Comparison of ENCODE assay signal across 22 mouse cellular contexts in the genomic region with DNA sequence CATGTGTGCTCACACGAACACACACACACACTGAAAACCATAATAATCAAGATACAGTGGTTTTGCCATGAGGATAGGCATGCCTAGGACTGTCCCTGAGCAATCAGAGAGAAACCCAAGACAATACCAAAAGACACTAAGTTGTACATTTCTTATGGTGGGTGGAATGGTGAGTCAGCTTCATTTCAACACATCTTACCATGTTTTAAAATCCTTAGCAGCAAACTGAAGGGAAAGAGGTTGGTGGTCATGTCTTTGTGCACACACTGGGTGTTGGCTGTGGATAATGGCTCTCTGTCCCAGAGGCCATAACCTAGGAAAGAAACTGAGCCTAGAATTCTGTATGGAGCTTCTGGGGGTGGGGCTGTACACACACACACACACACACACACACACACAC. TPM values are rescaled to one million over a fixed set of nuclear protein-coding genes. Genes with fewer than 3 reads are reported as not detected.
A peak's percentile ranks its signal among the peaks of the same experiment; 100 is the strongest.
DNase-seq lines count a peak whose midpoint lies in the region; ATAC-seq and TF ChIP-seq lines count a peak whose summit lies in the region.
"Had no signal": no experiment of that assay in that cellular context is flagged by ENCODE, and none has a peak within 500 bp of the region (broad histone marks: within the 10 kb centered on the region; RNA-seq: fewer than 3 reads in every experiment).

No protein-coding gene starts in this region.

- no peak for TF ChIP-seq POLR2A in embryonic fibroblast, embryonic 13.5 days (IDR thresholded peaks at IDR 0.05; ENCODE audit: low read depth, low read length)
- no peak for TF ChIP-seq POLR2A in thymus, adult 2 months (IDR thresholded peaks at IDR 0.05; ENCODE audit: control insufficient read depth, extremely low read depth, insufficient read depth, low read length, poor library complexity)

- no peaks in the 10 kb centered on the region for H3K27me3 ChIP-seq in lung, postnatal 0 days (replicated peaks; ENCODE audit: insufficient read depth, low read length)
- H3K27me3 ChIP-seq in thymus, adult 2 months (ENCODE audit: control insufficient read depth, insufficient read depth, low read length) = no peaks in the 10 kb centered on the region
- H3K27me3 ChIP-seq: stomach, embryonic 15.5 days had no signal

- peaks cover 7% of the 10 kb centered on the region; the same call in 1 of the 2 replicates for H3K4me1 ChIP-seq in lung, postnatal 0 days (ENCODE audit: insufficient read depth, low read depth, low read length)
- H3K4me1 ChIP-seq in embryonic fibroblast, embryonic 13.5 days (ENCODE audit: control insufficient read depth, insufficient read depth, low read length) = peaks cover 5% of the 10 kb centered on the region; the same call in 1 of the 2 replicates
- no peaks in the 10 kb centered on the region for H3K4me1 ChIP-seq in thymus, adult 2 months (replicated peaks; ENCODE audit: control insufficient read depth, insufficient read depth, low read length)

- no peaks in the 10 kb centered on the region for H3K9me3 ChIP-seq in lung, postnatal 0 days (ENCODE audit: low read length)
- H3K9me3 ChIP-seq: embryonic facial prominence, embryonic 10.5 days; heart, embryonic 10.5 days; stomach, embryonic 15.5 days had no signal

- TF ChIP-seq EP300 in lung, postnatal 0 days (IDR thresholded peaks at IDR 0.05) = no peak

- H3K9ac ChIP-seq in lung, postnatal 0 days (replicated peaks; ENCODE audit: low read depth) = no peak overlapping the region
- H3K9ac ChIP-seq: forebrain, postnatal 0 days; liver, embryonic 14.5 days; lung, embryonic 14.5 days; stomach, embryonic 15.5 days had no signal

- DNase-seq in lung, postnatal 0 days (ENCODE audit: low spot score) = peak; percentile 21
- DNase-seq in lung, postnatal 36 days = no peak
- peak; percentile 64 for DNase-seq in NIH3T3 (ENCODE audit: low read depth)
- peak; percentile 44 for DNase-seq in telencephalon, adult 2 months (ENCODE audit: low read depth, low spot score)
- DNase-seq in thymus, adult 2 months = no peak
- no peak for DNase-seq in heart, adult 9 months (ENCODE audit: low spot score in 2 of 2)
- DNase-seq: adrenal gland, postnatal 25 days; forebrain, postnatal 0 days; gastrocnemius, adult 2 months; heart, postnatal 4 days; kidney, postnatal 25 days; layer of hippocampus, postnatal 36 days; lung, postnatal 4 days had no signal

- TF ChIP-seq CTCF in lung, postnatal 0 days (IDR thresholded peaks at IDR 0.05) = no peak
- TF ChIP-seq CTCF in embryonic fibroblast, embryonic 13.5 days (IDR thresholded peaks at IDR 0.05; ENCODE audit: borderline replicate concordance, insufficient read depth, low read length) = no peak
- no peak for TF ChIP-seq CTCF in thymus, adult 2 months (IDR thresholded peaks at IDR 0.05; ENCODE audit: borderline replicate concordance, control insufficient read depth, extremely low read depth, insufficient read depth, low read length, poor library complexity)

- WGBS in lung, postnatal 0 days = 73% methylated on average over 1 of the region's 1 CpGs
- WGBS in thymus, adult 2 months = 82% methylated on average over 1 of the region's 1 CpGs

- H3K27ac ChIP-seq in lung, postnatal 0 days (ENCODE audit: low read length) = no peak overlapping the region
- H3K27ac ChIP-seq in embryonic fibroblast, embryonic 13.5 days (ENCODE audit: insufficient read depth, low read length) = peak overlapping the region; percentile 93
- H3K27ac ChIP-seq in thymus, adult 2 months (ENCODE audit: control insufficient read depth, insufficient read depth, low read length) = no peak overlapping the region
- H3K27ac ChIP-seq: embryonic facial prominence, embryonic 10.5 days; heart, embryonic 10.5 days; liver, embryonic 14.5 days; stomach, embryonic 15.5 days had no signal

- no peak for ATAC-seq in lung, postnatal 0 days
- ATAC-seq: midbrain, embryonic 16.5 days had no signal

- no peaks in the 10 kb centered on the region for H3K36me3 ChIP-seq in lung, postnatal 0 days (ENCODE audit: insufficient read depth, low read length)
- H3K36me3 ChIP-seq in thymus, adult 2 months (ENCODE audit: control insufficient read depth, insufficient read depth, low read length) = no peaks in the 10 kb centered on the region
- H3K36me3 ChIP-seq: embryonic facial prominence, embryonic 10.5 days; heart, embryonic 10.5 days; stomach, embryonic 15.5 days had no signal

- no peak overlapping the region for H3K4me3 ChIP-seq in lung, postnatal 0 days (ENCODE audit: low read depth, low read length)
- no peak overlapping the region for H3K4me3 ChIP-seq in embryonic fibroblast, embryonic 13.5 days (ENCODE audit: insufficient read depth, low read length)
- H3K4me3 ChIP-seq in thymus, adult 2 months (ENCODE audit: control insufficient read depth, insufficient read depth, low read length) = no peak overlapping the region
- H3K4me3 ChIP-seq: embryonic facial prominence, embryonic 10.5 days; gastrocnemius, adult 2 months; heart, embryonic 10.5 days; myocyte; stomach, embryonic 15.5 days had no signal

- no peak overlapping the region for H3K4me2 ChIP-seq in lung, postnatal 0 days (replicated peaks; ENCODE audit: low read depth, low read length)
- H3K4me2 ChIP-seq: lung, embryonic 14.5 days; stomach, embryonic 15.5 days had no signal

RNA-seq across cellular contexts. Expression of a gene that starts 32.2 kb away (rescaled TPM):
- not detected in 2 replicates for polyA plus RNA-seq in lung, postnatal 0 days (2015; fragmentation: Nextera tagmentation; extraction: Ambion mirVana)
- polyA plus RNA-seq in embryonic fibroblast, embryonic 13.5 days (2011; ENCODE audit: insufficient read length, low read depth, missing spikeins) = not detected in 2 replicates
- polyA plus RNA-seq in thymus, adult 2 months (2012; rRNA removed) = 0.11 and 0.13 TPM in 2 replicates
- polyA plus RNA-seq: kidney, embryonic 14.5 days; liver, embryonic 14.5 days; myocyte had no signal

Comparison
In these comparisons a context has a peak if more than half of its experiments do, and no peak if none do; other contexts are left out.
1. DNase-seq: peak in lung, postnatal 0 days (single experiment), NIH3T3 (single experiment) and telencephalon, adult 2 months (single experiment); none in lung, postnatal 36 days (single experiment), thymus, adult 2 months (single experiment) and heart, adult 9 months (0 of 2).